Mouse (Mus musculus) c-Kit-positive CD71-positive TER-119-positive erythroid progenitor cells, embryonic 14.5 days (primary cell): Measurements from ENCODE around the gene Fancd2.
A peak's percentile ranks its signal among the peaks of the same experiment; 100 is the strongest.

Source experiments
- DNase-seq: peaks from one replicate; pipeline ENCODE4 v3.0.0-alpha.2; 2013; ENCODE audit warnings: low spot score

The Fancd2 gene

GRCm38 (mm10) chr6:113530932-113531839 lies at the start of gene Fancd2, which contains the start of gene Emc3:
Gene Fancd2 (plus strand): TSS chr6:113531682.
Gene Emc3 (minus strand): TSS chr6:113531652.
- peak; percentile 87 for DNase-seq

- DNase-seq, result no peak
Measured at GRCm38 (mm10) chr6:113482477-113483099, 48.9 kb upstream of the Fancd2 start.

- DNase-seq, result peak; percentile 95
Measured at GRCm38 (mm10) chr6:113483100-113483615, 48.3 kb upstream of the Fancd2 start, which contains the start of gene Creld1. Gene Creld1 (plus strand): TSS chr6:113483297.

GRCm38 (mm10) chr6:113483729-113484128 lies 47.8 kb upstream of the Fancd2 start:
- DNase-seq, result peak; percentile 16

- peak; percentile 41 for DNase-seq
Measured at GRCm38 (mm10) chr6:113487125-113487576, 44.3 kb upstream of the Fancd2 start.

GRCm38 (mm10) chr6:113489410-113489809 lies 42.1 kb upstream of the Fancd2 start:
- no peak for DNase-seq

- DNase-seq, result no peak
Measured at GRCm38 (mm10) chr6:113492101-113492864, 39.2 kb upstream of the Fancd2 start.

- DNase-seq, result peak; percentile 68
Measured at GRCm38 (mm10) chr6:113494258-113494788, 37.2 kb upstream of the Fancd2 start.

GRCm38 (mm10) chr6:113495071-113495675 lies 36.3 kb upstream of the Fancd2 start:
- DNase-seq, result no peak

GRCm38 (mm10) chr6:113499346-113499745 lies 32.1 kb upstream of the Fancd2 start:
- DNase-seq, result no peak

GRCm38 (mm10) chr6:113501388-113502084 lies 29.9 kb upstream of the Fancd2 start, which contains the start of gene Prrt3:
Gene Prrt3 (minus strand): TSS chr6:113501931.
- no peak for DNase-seq

GRCm38 (mm10) chr6:113502801-113503200 lies 28.7 kb upstream of the Fancd2 start:
- DNase-seq, result no peak

GRCm38 (mm10) chr6:113505689-113506088 lies 25.8 kb upstream of the Fancd2 start:
- no peak for DNase-seq

- DNase-seq, result no peak
Measured at GRCm38 (mm10) chr6:113507130-113507529, 24.4 kb upstream of the Fancd2 start.

- no peak for DNase-seq
Measured at GRCm38 (mm10) chr6:113508272-113508946, 23.1 kb upstream of the Fancd2 start.

- DNase-seq, result no peak
Measured at GRCm38 (mm10) chr6:113508947-113509280, 22.6 kb upstream of the Fancd2 start.

GRCm38 (mm10) chr6:113513944-113514343 lies 17.5 kb upstream of the Fancd2 start:
- DNase-seq, result no peak

GRCm38 (mm10) chr6:113514600-113514999 lies 16.9 kb upstream of the Fancd2 start:
- DNase-seq, result no peak

GRCm38 (mm10) chr6:113517434-113518080 lies 13.9 kb upstream of the Fancd2 start:
- DNase-seq, result no peak

GRCm38 (mm10) chr6:113522310-113522709 lies 9.2 kb upstream of the Fancd2 start:
- no peak for DNase-seq
